ENCODE assay signal across 25 mouse cellular contexts in genomic region chr12:110126525-110126924, GRCm38 (mm10).
"Had no signal": no experiment of that assay in that cellular context is flagged by ENCODE, and none has a peak within 500 bp of the region (broad histone marks: within the 10 kb centered on the region; RNA-seq: fewer than 3 reads in every experiment).

No protein-coding gene starts in this region.

- H3K36me3 ChIP-seq: heart, embryonic 10.5 days; heart, embryonic 12.5 days; hindbrain, embryonic 10.5 days; hindbrain, embryonic 12.5 days; hindbrain, embryonic 15.5 days; kidney, embryonic 15.5 days; limb, embryonic 13.5 days; limb, embryonic 15.5 days; liver, embryonic 12.5 days had no signal

- DNase-seq: gastrocnemius, adult 2 months; gastrocnemius, postnatal 10 days; gastrocnemius, postnatal 25 days; heart, adult 18-20 months; heart, postnatal 10 days; heart, postnatal 4 days; kidney, adult 11 months; kidney, adult 2 months; kidney, adult 9 months; kidney, postnatal 14 days; kidney, postnatal 36 days; left cerebral cortex, postnatal 4 days had no signal

- ATAC-seq: hindbrain, postnatal 0 days; intestine, embryonic 16.5 days; liver, embryonic 12.5 days had no signal

- H3K9me3 ChIP-seq: heart, embryonic 10.5 days; heart, embryonic 12.5 days; hindbrain, embryonic 10.5 days; hindbrain, embryonic 12.5 days; hindbrain, embryonic 15.5 days; kidney, embryonic 15.5 days; limb, embryonic 13.5 days; limb, embryonic 15.5 days; liver, embryonic 12.5 days had no signal

- H3K27me3 ChIP-seq: hindbrain, embryonic 12.5 days; hindbrain, embryonic 15.5 days; kidney, embryonic 15.5 days; limb, embryonic 15.5 days; liver, embryonic 12.5 days had no signal

- H3K4me1 ChIP-seq: heart, embryonic 10.5 days; heart, embryonic 12.5 days; hindbrain, embryonic 10.5 days; hindbrain, embryonic 12.5 days; hindbrain, embryonic 15.5 days; kidney, embryonic 15.5 days; limb, embryonic 13.5 days; limb, embryonic 15.5 days; liver, embryonic 12.5 days had no signal

- H3K4me3 ChIP-seq: gastrocnemius, adult 2 months; heart, embryonic 10.5 days; heart, embryonic 12.5 days; hindbrain, embryonic 10.5 days; hindbrain, embryonic 12.5 days; hindbrain, embryonic 15.5 days; kidney, embryonic 15.5 days; limb, embryonic 13.5 days; limb, embryonic 15.5 days; liver, embryonic 12.5 days had no signal

- H3K4me2 ChIP-seq: heart, embryonic 12.5 days; hindbrain, embryonic 12.5 days; hindbrain, embryonic 15.5 days; kidney, embryonic 15.5 days; limb, embryonic 13.5 days; limb, embryonic 15.5 days; liver, embryonic 12.5 days had no signal

- H3K27ac ChIP-seq: gastrocnemius, adult 2 months; heart, embryonic 10.5 days; hindbrain, embryonic 10.5 days; hindbrain, embryonic 12.5 days; hindbrain, embryonic 15.5 days; hindbrain, postnatal 0 days; kidney, embryonic 15.5 days; kidney, postnatal 0 days; limb, embryonic 13.5 days; limb, embryonic 15.5 days; liver, embryonic 12.5 days; liver, embryonic 14.5 days had no signal

- H3K9ac ChIP-seq: heart, embryonic 12.5 days; hindbrain, embryonic 12.5 days; hindbrain, embryonic 15.5 days; kidney, embryonic 15.5 days; limb, embryonic 13.5 days; limb, embryonic 15.5 days; liver, embryonic 12.5 days; liver, embryonic 14.5 days had no signal
